Mouse (Mus musculus) intestine, embryonic 15.5 days (tissue): ENCODE measurements around the gene Cdh24. TPM values are rescaled to one million over a fixed set of nuclear protein-coding genes. Genes with fewer than 3 reads are reported as not detected.

Source experiments
- ATAC-seq: fragments of 200-750 bp; cut with Nextera tagmentation; 2 replicates; pipeline ENCODE4 v1.8.0; 2017; ENCODE audit warnings: moderate TSS enrichment, moderate library complexity
- H3K27ac ChIP-seq: fragments of 300-500 bp; sonication (generic); 2 replicates; pipeline ENCODE4 v1.5.1; 2015; ENCODE audit warnings: mild to moderate bottlenecking, inconsistent platforms
- H3K27me3 ChIP-seq: fragments of 300-500 bp; sonication (generic); replicated peaks from 2 replicates; pipeline ENCODE4 v1.6.1; 2015; ENCODE audit warnings: inconsistent platforms
- H3K36me3 ChIP-seq: fragments of 300-500 bp; sonication (generic); 2 replicates; pipeline ENCODE4 v1.6.1; 2015; ENCODE audit warnings: inconsistent platforms
- H3K4me1 ChIP-seq: fragments of 300-500 bp; sonication (generic); replicated peaks from 2 replicates; pipeline ENCODE4 v1.6.1; 2015; ENCODE audit warnings: inconsistent platforms
- H3K4me2 ChIP-seq: fragments of 300-500 bp; sonication (generic); replicated peaks from 2 replicates; pipeline ENCODE4 v1.6.1; 2015; ENCODE audit warnings: mild to moderate bottlenecking, inconsistent platforms
- H3K4me3 ChIP-seq: fragments of 300-500 bp; sonication (generic); replicated peaks from 2 replicates; pipeline ENCODE4 v1.5.1; 2015; ENCODE audit warnings: inconsistent platforms
- H3K9ac ChIP-seq: fragments of 300-500 bp; sonication (generic); 2 replicates; pipeline ENCODE4 v1.6.1; 2015; ENCODE audit warnings: inconsistent platforms
- H3K9me3 ChIP-seq: fragments of 300-500 bp; sonication (generic); 2 replicates; pipeline ENCODE4 v1.6.1; 2016; ENCODE audit warnings: inconsistent platforms
- WGBS: fragments of 180-500 bp; shearing (Covaris S2); methylation state at CpG from one replicate; pipeline ENCODE4 v1.1.7; 2015; 5-methylcytosine and 5-hydroxymethylcytosine counted together
- polyA plus RNA-seq: library from polyadenylated mRNA; unstranded; fragments of >200 nt; fragmentation: Nextera tagmentation; extraction: Ambion mirVana; gene quantifications from 2 replicates; pipeline ENCODE4 v1.2.1, GENCODE M21; 2015

Cdh24 gene
- polyA plus RNA-seq, 1 experiment from 2014 or later: 3.0 TPM

- H3K4me1 ChIP-seq: no peaks in the 10 kb centered on the region
- H3K9me3 ChIP-seq: no peaks in the 10 kb centered on the region
- no peak for ATAC-seq
- peaks cover 62% of the 10 kb centered on the region for H3K36me3 ChIP-seq
- no peak overlapping the region for H3K27ac ChIP-seq
- H3K4me3 ChIP-seq: no peak overlapping the region
- 88% methylated on average over 2 of the region's 2 CpGs for WGBS
- no peak overlapping the region for H3K9ac ChIP-seq
- H3K4me2 ChIP-seq: no peak overlapping the region
- H3K27me3 ChIP-seq: no peaks in the 10 kb centered on the region
Measured at GRCm38 (mm10) chr14:54660009-54660408, 18.8 kb upstream of the Cdh24 start.

- H3K4me2 ChIP-seq: peak overlapping the region; percentile 62
- H3K36me3 ChIP-seq: peaks cover 45% of the 10 kb centered on the region
- no peaks in the 10 kb centered on the region for H3K27me3 ChIP-seq
- H3K27ac ChIP-seq: peak overlapping the region; percentile 77
- peak; percentile 91 for ATAC-seq
- H3K9me3 ChIP-seq: no peaks in the 10 kb centered on the region
- H3K4me3 ChIP-seq: peak overlapping the region; percentile 66
- peak overlapping the region; percentile 65 for H3K9ac ChIP-seq
- under 1% methylated on average over 12 of the region's 12 CpGs for WGBS
- H3K4me1 ChIP-seq: peaks cover 24% of the 10 kb centered on the region
Measured at GRCm38 (mm10) chr14:54653496-54653895, 12.3 kb upstream of the Cdh24 start.

GRCm38 (mm10) chr14:54652787-54653186, 11.6 kb upstream of the Cdh24 start:
- 2% methylated on average over 7 of the region's 7 CpGs for WGBS
- H3K9ac ChIP-seq: peak overlapping the region; percentile 65

DNA sequence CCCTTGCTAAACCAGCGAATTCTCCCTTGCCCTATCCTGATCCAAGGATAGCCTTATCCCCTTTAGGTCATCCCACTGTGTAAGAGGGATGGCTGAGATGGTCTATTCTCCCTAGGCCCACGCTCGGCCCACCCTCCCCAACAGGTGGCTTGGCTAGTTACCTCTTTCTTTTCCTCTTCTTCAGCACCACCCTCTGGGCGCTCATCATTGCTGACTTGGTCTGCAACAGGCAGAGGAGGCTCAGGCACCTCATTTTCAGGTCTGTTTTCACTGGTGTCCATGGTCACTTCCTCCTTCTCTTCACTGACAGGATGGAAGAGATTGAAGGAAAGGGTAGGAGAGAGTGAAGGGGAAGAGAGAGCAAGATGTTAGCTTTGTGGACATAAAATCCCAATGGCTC, 10.4 kb upstream of the Cdh24 start:
- Histone ChIP-seq H3K36me3 (peaks cover 50% of the 10 kb centered on the region), H3K4me2 (0 out of 2 replicates have a peak overlapping the region, but pooled peaks have one; percentile 7), H3K27me3 (no peaks in the 10 kb centered on the region), H3K27ac (peak overlapping the region; percentile 40; the same call in 1 of the 2 replicates), H3K9ac (no peak overlapping the region), H3K9me3 (no peaks in the 10 kb centered on the region), H3K4me1 (peaks cover 24% of the 10 kb centered on the region), H3K4me3 (no peak overlapping the region)
- 75% methylated on average over 4 of the region's 4 CpGs for WGBS
- ATAC-seq: no peak

More at GRCm38 (mm10) chr14:54652787-54653186, 11.6 kb upstream of the Cdh24 start:
- Histone ChIP-seq H3K9me3 (no peaks in the 10 kb centered on the region), H3K27me3 (no peaks in the 10 kb centered on the region), H3K4me2 (peak overlapping the region; percentile 62), H3K36me3 (peaks cover 48% of the 10 kb centered on the region), H3K4me3 (peak overlapping the region; percentile 66), H3K4me1 (peaks cover 24% of the 10 kb centered on the region), H3K27ac (peak overlapping the region; percentile 77; the same call in 1 of the 2 replicates)
- ATAC-seq: no peak

DNA sequence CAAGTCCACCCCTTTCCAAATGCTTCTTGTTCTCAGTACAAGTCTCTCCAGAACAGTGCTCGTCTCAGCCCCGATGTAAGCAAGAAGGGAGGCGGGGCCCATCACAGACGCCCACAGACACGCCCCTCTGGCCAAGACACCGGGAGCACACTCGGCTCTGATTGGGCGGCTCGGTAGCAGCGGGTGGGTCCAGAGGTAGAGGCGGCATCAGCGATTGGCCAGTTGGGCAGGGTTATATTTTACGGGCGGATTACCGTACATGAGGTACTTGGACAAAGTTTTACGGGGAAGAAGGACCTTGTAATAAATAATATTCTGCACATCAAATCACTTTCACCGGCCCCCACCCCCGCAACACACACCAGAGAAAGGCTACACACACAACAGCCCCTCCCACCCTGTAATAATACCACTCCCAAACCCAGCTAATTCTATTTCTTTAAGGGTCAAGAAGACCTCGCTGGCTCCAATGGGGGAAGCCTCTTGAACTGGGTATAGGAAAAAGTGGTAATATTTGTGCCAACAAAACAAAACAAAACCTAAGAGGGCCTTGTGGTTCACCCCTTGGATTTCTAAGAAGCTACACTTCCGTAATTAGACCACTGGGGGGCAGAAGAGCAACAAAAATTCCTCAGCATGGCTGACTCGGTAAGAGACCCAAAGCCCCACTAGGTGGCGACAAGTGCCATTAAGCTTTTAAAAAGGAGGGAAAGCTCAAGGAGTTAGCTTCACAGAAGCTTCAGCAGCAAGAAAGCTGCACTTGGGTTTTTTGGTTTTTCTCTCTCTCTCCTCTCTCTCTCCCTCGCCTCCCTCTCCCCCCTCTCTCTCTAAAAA, 9.7 kb upstream of the Cdh24 start:
- Histone ChIP-seq H3K9me3 (no peaks in the 10 kb centered on the region), H3K36me3 (peaks cover 49% of the 10 kb centered on the region), H3K27me3 (no peaks in the 10 kb centered on the region), H3K9ac (no peak overlapping the region), H3K27ac (peak overlapping the region; percentile 40; the same call in 1 of the 2 replicates), H3K4me1 (peaks cover 24% of the 10 kb centered on the region), H3K4me2 (0 out of 2 replicates have a peak overlapping the region, but pooled peaks have one; percentile 7), H3K4me3 (no peak overlapping the region)
- peak; percentile 46 for ATAC-seq
- WGBS: 61% methylated on average over 23 of the region's 23 CpGs

DNA sequence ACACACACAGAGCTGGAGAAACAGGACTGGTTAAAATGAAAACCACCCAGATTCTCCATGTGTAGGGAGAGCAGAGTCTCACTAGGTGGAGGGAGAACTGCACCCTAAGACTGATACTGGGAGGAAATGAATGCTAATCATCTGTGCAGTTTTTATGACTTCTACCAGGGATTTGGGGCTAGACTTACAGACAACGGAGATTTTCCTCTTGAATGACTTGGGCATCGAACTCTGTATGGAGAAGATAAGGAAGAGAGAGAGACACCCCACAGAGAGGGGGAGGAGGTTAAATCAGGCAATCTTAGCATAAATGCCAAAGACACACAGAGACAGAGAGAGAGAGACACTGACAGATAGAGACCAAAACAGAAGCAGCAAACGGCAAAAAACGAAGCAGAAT, 6.7 kb upstream of the Cdh24 start:
- Histone ChIP-seq H3K4me1 (peaks cover 16% of the 10 kb centered on the region), H3K27ac (no peak overlapping the region), H3K36me3 (peaks cover 75% of the 10 kb centered on the region), H3K4me2 (no peak overlapping the region), H3K4me3 (no peak overlapping the region), H3K27me3 (no peaks in the 10 kb centered on the region), H3K9me3 (no peaks in the 10 kb centered on the region), H3K9ac (no peak overlapping the region)
- no peak for ATAC-seq
- WGBS: 78% methylated on average over 4 of the region's 4 CpGs

- peaks cover 82% of the 10 kb centered on the region for H3K36me3 ChIP-seq
- no peaks in the 10 kb centered on the region for H3K9me3 ChIP-seq
- H3K4me3 ChIP-seq: no peak overlapping the region
- no peak overlapping the region for H3K4me2 ChIP-seq
- H3K9ac ChIP-seq: no peak overlapping the region
- ATAC-seq: no peak
- 89% methylated on average over 8 of the region's 8 CpGs for WGBS
- H3K27me3 ChIP-seq: no peaks in the 10 kb centered on the region
- H3K27ac ChIP-seq: no peak overlapping the region
- H3K4me1 ChIP-seq: peaks cover 10% of the 10 kb centered on the region
Measured at GRCm38 (mm10) chr14:54646898-54647636, 5.9 kb upstream of the Cdh24 start.

DNA sequence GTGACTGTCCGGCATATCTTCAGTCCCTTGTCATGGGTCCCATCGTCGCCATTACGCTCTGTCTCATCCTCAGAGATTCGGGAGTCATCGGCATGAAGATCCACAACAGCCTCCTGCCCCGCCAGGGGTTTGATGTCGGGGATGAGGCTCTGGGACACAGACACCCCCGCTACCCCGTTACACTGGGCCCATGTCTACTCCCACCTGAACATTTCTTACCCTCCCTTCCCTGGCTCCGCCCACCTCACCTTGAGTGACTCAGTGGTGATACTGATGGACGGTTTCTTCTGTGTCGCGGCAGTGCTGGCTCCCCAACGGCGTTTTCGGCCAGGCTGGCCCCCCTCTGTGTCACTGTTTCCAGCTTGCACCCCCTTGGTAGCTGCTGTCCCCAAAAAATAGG, 5.3 kb upstream of the Cdh24 start:
- ATAC-seq: no peak
- H3K4me3 ChIP-seq: no peak overlapping the region
- no peaks in the 10 kb centered on the region for H3K9me3 ChIP-seq
- peaks cover 8% of the 10 kb centered on the region; the same call in 1 of the 2 replicates for H3K4me1 ChIP-seq
- H3K9ac ChIP-seq: no peak overlapping the region
- H3K4me2 ChIP-seq: no peak overlapping the region
- H3K27me3 ChIP-seq: no peaks in the 10 kb centered on the region
- WGBS: 91% methylated on average over 17 of the region's 17 CpGs
- no peak overlapping the region for H3K27ac ChIP-seq
- peaks cover 79% of the 10 kb centered on the region for H3K36me3 ChIP-seq

- Histone ChIP-seq H3K4me2 (no peak overlapping the region), H3K27me3 (no peaks in the 10 kb centered on the region), H3K9me3 (no peaks in the 10 kb centered on the region), H3K9ac (no peak overlapping the region), H3K4me3 (no peak overlapping the region), H3K4me1 (peaks cover 11% of the 10 kb centered on the region), H3K27ac (no peak overlapping the region), H3K36me3 (peaks cover 62% of the 10 kb centered on the region)
- WGBS: 87% methylated on average over 9 of the region's 9 CpGs
- ATAC-seq: no peak
Measured at GRCm38 (mm10) chr14:54644294-54644693, 3.1 kb upstream of the Cdh24 start.

- Histone ChIP-seq H3K27me3 (no peaks in the 10 kb centered on the region), H3K9ac (no peak overlapping the region), H3K36me3 (peaks cover 52% of the 10 kb centered on the region), H3K4me1 (peaks cover 16% of the 10 kb centered on the region), H3K9me3 (no peaks in the 10 kb centered on the region), H3K4me2 (no peak overlapping the region), H3K27ac (no peak overlapping the region), H3K4me3 (no peak overlapping the region)
- ATAC-seq: no peak
- 91% methylated on average over 2 of the region's 2 CpGs for WGBS
Measured at GRCm38 (mm10) chr14:54643011-54643410, 1.8 kb upstream of the Cdh24 start.

DNA sequence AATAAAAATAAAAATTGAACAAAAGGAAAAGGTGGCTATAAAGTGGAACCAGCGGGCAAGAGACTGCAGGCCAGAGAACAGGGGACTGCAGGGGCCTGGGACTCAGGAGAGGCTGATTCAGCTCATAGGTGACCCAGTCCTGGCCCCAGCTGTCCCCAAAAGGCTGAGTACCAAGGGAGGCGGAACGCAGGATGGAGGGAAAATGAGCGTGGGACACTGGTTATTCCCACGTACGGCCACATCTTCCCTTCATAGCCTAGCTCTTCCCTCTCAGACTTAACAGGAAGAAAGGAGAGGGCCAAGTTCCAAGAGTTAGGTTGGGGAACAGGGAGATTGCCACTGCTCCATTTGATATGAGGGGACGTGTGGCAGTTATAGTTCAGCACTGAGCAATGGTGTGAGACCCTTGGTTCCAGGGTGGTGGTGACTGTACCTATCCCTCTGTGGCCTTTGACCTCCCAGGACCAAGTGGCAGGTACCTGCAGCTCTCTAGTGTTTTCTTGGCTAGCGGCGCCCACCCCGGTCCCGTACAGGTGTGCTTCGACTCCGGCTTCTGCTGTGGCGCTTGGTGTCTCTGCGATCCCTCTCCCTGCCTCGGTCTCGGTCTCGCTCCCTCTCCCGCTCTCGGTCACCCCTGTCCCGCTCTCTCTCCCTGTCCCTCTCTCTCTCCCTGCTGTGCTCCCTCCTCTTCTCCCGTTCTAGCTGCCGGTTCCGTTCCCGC, 1.2 kb upstream of the Cdh24 start:
- Histone ChIP-seq H3K27ac (no peak overlapping the region), H3K27me3 (no peaks in the 10 kb centered on the region), H3K4me3 (no peak overlapping the region), H3K36me3 (peaks cover 50% of the 10 kb centered on the region), H3K9ac (no peak overlapping the region), H3K4me2 (no peak overlapping the region), H3K4me1 (peaks cover 16% of the 10 kb centered on the region), H3K9me3 (no peaks in the 10 kb centered on the region)
- no peak for ATAC-seq
- 83% methylated on average over 25 of the region's 25 CpGs for WGBS

GRCm38 (mm10) chr14:54640946-54641304, 239 bp downstream of the Cdh24 start, which contains the start of gene Gm17606:
TSS of gene Gm17606 (plus strand) at chr14:54640952.
- Histone ChIP-seq H3K27ac (peak within 1 kb of the TSS; percentile 67), H3K4me2 (peak within 1 kb of the TSS; percentile 89), H3K4me3 (peak within 1 kb of the TSS; percentile 74), H3K9me3 (no peaks in the 10 kb centered on the region), H3K4me1 (peaks cover 16% of the 10 kb centered on the region), H3K27me3 (no peaks in the 10 kb centered on the region), H3K9ac (peak within 1 kb of the TSS; percentile 83), H3K36me3 (peaks cover 38% of the 10 kb centered on the region)
- ATAC-seq: peak; percentile 42
- WGBS: under 1% methylated on average over 28 of the region's 28 CpGs
